Mouse (Mus musculus) erythroblast, embryonic 14.5 days (primary cell): ENCODE results near the gene Prap1. TPM values are rescaled to one million over a fixed set of nuclear protein-coding genes. Genes with fewer than 3 reads are reported as not detected.

Source experiments
- H3K27me3 ChIP-seq: 2 replicates; pipeline ENCODE4 v1.6.1; 2012; ENCODE audit warnings: inconsistent platforms; ENCODE audit not compliant: control insufficient read depth
- H3K36me3 ChIP-seq: 2 replicates; pipeline ENCODE4 v1.6.1; 2012; ENCODE audit warnings: mild to moderate bottlenecking, inconsistent platforms; ENCODE audit not compliant: control insufficient read depth
- H3K4me1 ChIP-seq: 2 replicates; pipeline ENCODE4 v1.6.1; 2012; ENCODE audit warnings: inconsistent platforms; ENCODE audit not compliant: control insufficient read depth
- H3K4me3 ChIP-seq: replicated peaks from 2 replicates; pipeline ENCODE3; 2012; ENCODE audit warnings: moderate library complexity, mild to moderate bottlenecking, inconsistent platforms
- H3K9me3 ChIP-seq: 2 replicates; pipeline ENCODE4 v1.6.1; 2012; ENCODE audit warnings: low read length, inconsistent platforms, mixed read lengths; ENCODE audit not compliant: control insufficient read depth
- GATA1 ChIP-seq: IDR thresholded peaks from 2 replicates; pipeline ENCODE4 v1.6.1; 2012; ENCODE audit warnings: low read length, inconsistent platforms, mixed read lengths
- TAL1 ChIP-seq: IDR thresholded peaks from 3 replicates; pipeline ENCODE4 v1.6.1; 2012; ENCODE audit warnings: low read length, inconsistent platforms, mixed read lengths
- polyA plus RNA-seq: library from polyadenylated mRNA; stranded (reverse); fragments of >175 nt; gene quantifications from 2 replicates; pipeline ENCODE4 v1.2.3, GENCODE M21; 2012

Prap1 gene
- polyA plus RNA-seq, 1 experiment = not detected

DNA sequence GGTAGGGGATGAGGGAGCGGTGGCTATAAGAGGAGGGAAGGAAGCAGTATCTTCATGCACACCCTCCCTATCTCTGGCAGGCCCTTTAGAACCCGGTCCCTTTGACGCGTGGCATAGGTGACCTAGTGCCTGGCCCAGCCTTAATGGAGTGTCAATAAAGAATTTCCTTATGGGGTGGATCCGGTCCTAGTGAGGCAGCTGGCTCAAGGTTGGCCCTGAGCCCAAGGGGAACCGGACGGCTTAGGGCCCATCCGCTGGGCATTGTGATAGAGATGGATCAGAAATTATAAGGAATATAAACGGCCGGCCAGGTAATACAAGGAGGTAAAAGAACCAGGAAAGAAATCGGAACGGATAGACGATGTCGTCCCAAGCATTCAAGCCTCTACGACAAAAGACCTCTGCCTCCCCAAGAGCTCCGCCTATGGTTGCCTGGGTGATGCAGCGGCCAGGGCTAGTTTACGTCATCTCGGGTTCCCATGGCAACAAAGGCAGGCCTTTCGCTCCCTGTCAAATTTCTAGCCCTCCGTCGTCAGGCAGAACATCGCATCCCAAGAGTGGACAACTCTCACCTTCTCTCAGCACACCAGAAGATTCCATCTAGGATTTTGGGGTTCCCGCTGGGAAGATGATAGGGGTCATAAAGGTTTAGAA, 12.6 kb upstream of the Prap1 start:
- H3K36me3 ChIP-seq = no peaks in the 10 kb centered on the region
- peaks cover 4% of the 10 kb centered on the region for H3K4me1 ChIP-seq
- H3K9me3 ChIP-seq = no peaks in the 10 kb centered on the region
- H3K27me3 ChIP-seq = peaks cover 39% of the 10 kb centered on the region
- TF ChIP-seq TAL1 = no peak
- TF ChIP-seq GATA1 = no peak
- no peak overlapping the region for H3K4me3 ChIP-seq

DNA sequence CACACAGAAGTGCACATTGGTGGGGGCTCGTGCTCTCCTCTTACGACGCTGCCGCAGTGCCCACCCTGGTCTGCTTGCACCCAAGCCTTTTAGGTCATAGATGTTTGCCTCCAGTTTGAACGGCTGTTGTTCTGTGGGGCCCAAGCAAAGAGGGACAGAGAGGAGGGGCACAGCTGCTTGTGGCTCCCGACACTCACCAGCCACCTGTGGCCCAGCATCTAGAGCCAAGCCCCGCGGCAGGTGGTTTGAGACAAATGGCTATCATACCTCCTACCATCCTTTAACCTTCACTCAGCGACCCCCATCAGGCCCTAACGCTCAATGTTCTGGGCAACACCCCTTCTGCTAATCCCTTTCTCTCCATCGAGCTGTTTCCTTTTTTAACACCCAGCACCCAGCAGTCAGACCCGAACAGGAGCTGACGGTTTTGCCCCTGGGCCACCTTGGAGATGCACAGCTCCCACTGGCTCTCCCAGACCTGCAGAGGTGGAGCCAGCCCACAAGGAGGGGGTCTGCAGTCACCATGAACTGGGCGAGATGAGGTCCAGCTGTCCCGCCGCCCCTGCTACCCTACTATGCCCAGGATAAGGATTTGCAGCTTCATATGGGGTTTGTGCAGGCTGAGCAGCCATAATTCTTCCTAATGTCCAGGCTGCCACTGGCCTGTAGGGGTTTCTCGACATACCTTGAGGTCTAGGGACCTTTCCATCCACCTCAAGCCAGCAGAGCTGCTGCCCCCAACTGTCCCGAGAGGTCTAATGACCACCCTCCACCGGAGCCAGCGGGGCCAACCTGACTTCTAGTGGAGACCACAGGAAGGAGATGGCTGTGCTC, 11.6 kb upstream of the Prap1 start:
- Histone ChIP-seq H3K36me3 (no peaks in the 10 kb centered on the region), H3K4me3 (no peak overlapping the region), H3K27me3 (peaks cover 39% of the 10 kb centered on the region), H3K4me1 (peaks cover 4% of the 10 kb centered on the region), H3K9me3 (no peaks in the 10 kb centered on the region)
- TF ChIP-seq GATA1 (no peak), TAL1 (no peak)

DNA sequence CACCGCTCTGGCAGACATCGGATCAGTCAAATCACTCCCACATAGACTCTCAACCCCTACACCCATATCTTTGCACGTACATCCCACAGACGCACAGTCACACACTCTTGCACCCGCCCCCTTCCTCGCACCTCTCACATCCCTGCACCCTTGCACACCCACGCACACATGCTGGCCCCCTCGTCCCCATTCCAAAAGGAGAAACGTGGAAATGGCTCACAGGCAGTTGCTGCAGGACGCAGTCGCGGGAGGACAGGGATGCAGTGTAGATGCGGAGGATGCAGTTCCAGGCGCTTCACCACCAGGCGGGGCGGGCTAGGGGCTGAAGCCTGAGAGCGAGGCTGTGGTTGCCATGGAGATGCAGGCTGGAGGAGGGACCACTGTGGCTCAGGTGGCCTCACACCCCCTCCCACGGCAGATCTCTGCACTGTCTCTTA, 10.9 kb upstream of the Prap1 start, which contains the start of gene Caly:
Caly (minus strand) TSS at position 307 of the 437 bp plus-strand sequence.
- peaks cover 39% of the 10 kb centered on the region for H3K27me3 ChIP-seq
- H3K4me1 ChIP-seq = peaks cover 4% of the 10 kb centered on the region
- H3K4me3 ChIP-seq = no peak within 1 kb of the TSS
- TF ChIP-seq GATA1 (no peak), TAL1 (no peak)
- no peaks in the 10 kb centered on the region for H3K36me3 ChIP-seq
- H3K9me3 ChIP-seq = no peaks in the 10 kb centered on the region

DNA sequence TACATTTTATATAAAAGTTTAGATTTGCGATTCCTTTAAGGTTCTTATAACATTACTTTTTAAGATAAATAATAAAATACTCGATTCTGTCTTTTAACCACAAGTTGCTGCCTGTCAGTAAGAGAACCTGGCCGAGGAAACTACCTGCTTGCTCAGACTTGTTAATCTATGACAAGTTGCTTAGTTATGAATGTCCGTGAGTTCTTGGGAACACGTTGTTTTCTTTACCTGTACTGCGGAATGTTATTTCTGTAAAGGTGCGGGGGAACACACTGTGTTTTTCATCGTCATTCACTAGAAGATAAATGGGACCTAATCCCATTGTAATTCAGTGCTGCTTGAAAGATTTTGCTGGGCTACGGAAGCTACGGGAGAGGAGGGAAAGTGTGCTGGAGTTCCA, 2.6 kb upstream of the Prap1 start:
- Histone ChIP-seq H3K36me3 (no peaks in the 10 kb centered on the region), H3K27me3 (no peaks in the 10 kb centered on the region), H3K9me3 (no peaks in the 10 kb centered on the region), H3K4me1 (no peaks in the 10 kb centered on the region; the same call in 1 of the 2 replicates), H3K4me3 (no peak overlapping the region)
- TF ChIP-seq GATA1 (no peak), TAL1 (no peak)

DNA sequence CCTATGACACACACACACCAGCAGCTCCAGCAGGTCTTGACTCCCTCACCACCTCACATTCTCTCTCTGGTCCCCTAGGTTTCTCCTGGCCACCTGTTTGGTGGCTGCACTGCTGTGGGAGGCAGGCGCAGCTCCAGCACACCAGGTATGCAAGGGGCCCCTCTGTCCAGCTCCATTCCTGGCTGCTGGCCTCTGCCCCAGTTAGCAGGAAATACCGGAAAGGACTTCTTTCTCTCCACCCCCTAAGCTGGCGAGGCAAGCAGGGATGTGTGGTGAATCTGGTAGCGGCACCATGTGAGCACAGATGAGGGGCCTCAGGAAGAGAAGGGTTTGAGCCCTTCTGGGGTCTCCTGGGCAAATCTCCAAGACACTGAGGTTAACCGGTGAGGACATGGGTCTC, 1.8 kb downstream of the Prap1 start:
- no peak overlapping the region for H3K4me3 ChIP-seq
- H3K9me3 ChIP-seq = no peaks in the 10 kb centered on the region
- H3K36me3 ChIP-seq = peaks cover 2% of the 10 kb centered on the region; the same call in 1 of the 2 replicates
- no peaks in the 10 kb centered on the region for H3K27me3 ChIP-seq
- TF ChIP-seq TAL1 = no peak
- no peak for TF ChIP-seq GATA1
- peaks cover 2% of the 10 kb centered on the region; the same call in 1 of the 2 replicates for H3K4me1 ChIP-seq

DNA sequence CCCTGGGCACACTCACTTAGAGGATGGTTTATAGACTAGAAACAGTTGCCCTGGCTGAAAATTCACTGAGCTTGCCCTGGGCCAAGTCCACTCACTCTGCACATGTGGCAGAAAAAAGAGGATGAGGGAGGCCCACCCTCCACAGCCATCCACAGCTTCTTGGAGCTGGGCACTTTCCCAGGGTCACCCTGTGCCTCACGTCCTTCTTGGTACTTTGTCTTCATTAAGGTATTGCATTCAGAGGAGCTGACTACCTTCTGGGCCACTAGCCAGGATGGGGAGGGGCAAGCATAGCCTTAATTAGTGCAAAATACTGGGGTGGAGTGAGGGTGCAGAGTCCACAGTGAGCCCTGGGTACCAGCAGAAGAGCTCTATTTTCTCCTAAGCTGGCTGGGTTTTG, 2.4 kb downstream of the Prap1 start:
- Histone ChIP-seq H3K4me3 (no peak overlapping the region), H3K9me3 (no peaks in the 10 kb centered on the region), H3K27me3 (no peaks in the 10 kb centered on the region), H3K4me1 (peaks cover 2% of the 10 kb centered on the region; the same call in 1 of the 2 replicates), H3K36me3 (peaks cover 2% of the 10 kb centered on the region; the same call in 1 of the 2 replicates)
- no peak for TF ChIP-seq GATA1
- TF ChIP-seq TAL1 = no peak

DNA sequence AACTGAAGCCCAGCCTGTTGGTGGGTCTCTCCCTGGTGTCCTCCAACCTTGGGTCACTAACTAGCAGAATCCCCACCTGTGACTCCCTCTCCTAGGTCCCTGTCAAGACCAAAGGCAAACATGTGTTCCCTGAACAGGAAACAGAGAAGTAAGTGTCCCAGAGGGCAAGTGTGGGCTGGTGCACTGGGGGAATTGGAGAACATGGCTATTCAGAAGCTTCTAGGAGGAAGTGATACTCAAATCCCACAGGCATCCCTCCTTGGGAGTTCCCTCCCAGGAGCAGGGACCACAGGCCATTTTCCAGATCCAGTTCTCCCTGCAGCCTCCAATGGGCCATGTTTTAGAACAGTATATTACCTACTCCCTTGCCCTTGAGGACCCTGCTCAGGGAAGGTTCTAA, 2.9 kb downstream of the Prap1 start:
- TF ChIP-seq TAL1 (no peak), GATA1 (no peak)
- H3K4me1 ChIP-seq = peaks cover 3% of the 10 kb centered on the region; the same call in 1 of the 2 replicates
- no peaks in the 10 kb centered on the region for H3K27me3 ChIP-seq

DNA sequence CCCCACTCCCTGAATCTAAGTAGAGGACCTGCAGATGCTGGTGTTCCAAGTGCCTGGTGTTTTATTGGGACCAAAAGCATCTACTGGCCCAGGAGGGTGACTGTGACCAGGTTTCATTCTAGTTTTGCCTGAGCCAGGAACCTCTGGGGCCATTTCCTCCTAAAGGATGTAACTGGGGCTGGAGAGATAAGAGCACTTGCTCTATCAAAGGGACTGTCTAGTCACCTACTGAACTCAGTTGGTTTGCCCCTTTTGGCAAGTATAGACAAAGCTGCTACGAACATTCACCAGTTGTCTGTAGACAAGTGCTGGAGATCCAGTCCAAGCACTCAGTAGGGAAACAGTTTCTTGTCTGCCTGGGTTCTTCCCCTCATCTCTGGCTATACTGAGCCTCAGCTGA, 5.3 kb downstream of the Prap1 start:
- H3K4me1 ChIP-seq = peaks cover 19% of the 10 kb centered on the region

More for the DNA sequence above, 2.9 kb downstream of the Prap1 start:
- Histone ChIP-seq H3K36me3 (peaks cover 2% of the 10 kb centered on the region), H3K9me3 (no peaks in the 10 kb centered on the region), H3K4me3 (no peak overlapping the region)

DNA sequence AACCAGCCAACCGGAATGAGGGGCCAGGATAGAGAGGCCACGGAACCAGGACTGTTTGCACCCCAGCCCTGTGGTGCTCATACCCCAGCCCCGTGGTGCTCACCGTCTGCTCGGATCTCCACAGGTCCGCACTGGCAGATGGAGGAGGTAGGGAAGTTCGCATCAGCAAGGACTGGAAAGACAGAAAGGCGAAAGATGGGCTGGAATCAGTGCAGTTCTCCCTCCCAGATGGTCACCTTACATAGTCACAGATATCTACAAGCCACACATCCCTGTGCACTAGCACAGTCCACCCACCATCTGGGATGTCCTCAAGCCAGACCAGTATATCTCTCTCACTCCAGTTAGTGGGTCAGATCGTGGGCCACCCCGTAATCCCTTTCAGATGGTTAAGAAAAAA, 8.3 kb downstream of the Prap1 start:
- Histone ChIP-seq H3K4me3 (peak overlapping the region; percentile 57), H3K4me1 (peaks cover 19% of the 10 kb centered on the region), H3K36me3 (peaks cover 12% of the 10 kb centered on the region), H3K27me3 (no peaks in the 10 kb centered on the region), H3K9me3 (no peaks in the 10 kb centered on the region)
- TF ChIP-seq TAL1 (no peak), GATA1 (no peak)

More for the DNA sequence above, 5.3 kb downstream of the Prap1 start:
- no peaks in the 10 kb centered on the region for H3K9me3 ChIP-seq
- H3K27me3 ChIP-seq = no peaks in the 10 kb centered on the region
- H3K4me3 ChIP-seq = no peak overlapping the region
- H3K36me3 ChIP-seq = peaks cover 2% of the 10 kb centered on the region
- TF ChIP-seq GATA1 (no peak), TAL1 (no peak)
